Mouse (Mus musculus) CH12.LX (cell line): Measurements from ENCODE around the gene Magi2. TPM values are rescaled to one million over a fixed set of nuclear protein-coding genes. Genes with fewer than 3 reads are reported as not detected.

Source experiments
- DNase-seq: peaks from one replicate; pipeline ENCODE4 v3.0.0-alpha.2; 2013; ENCODE audit errors: extremely low read depth
- H3K27ac ChIP-seq: 2 replicates; pipeline ENCODE4 v1.5.1; 2012; ENCODE audit warnings: low read depth, mild to moderate bottlenecking, control low read depth, moderate library complexity; ENCODE audit not compliant: insufficient read depth
- H3K27me3 ChIP-seq: replicated peaks from 2 replicates; pipeline ENCODE3; 2012; ENCODE audit warnings: inconsistent platforms
- H3K36me3 ChIP-seq, 2 experiments: replicated peaks in 1 of 2; 2 replicates each; pipeline versions ENCODE3 to v1.6.1; 2012; ENCODE audit warnings: inconsistent platforms in 1 of 2, low read length in 1 of 2, mild to moderate bottlenecking in 1 of 2, mixed read lengths in 1 of 2, moderate library complexity in 1 of 2; ENCODE audit not compliant: control insufficient read depth in 1 of 2, insufficient read depth in 1 of 2
- H3K4me1 ChIP-seq, 2 experiments: 2 replicates each; pipeline ENCODE4 v1.6.1; 2012; ENCODE audit warnings: inconsistent platforms in 1 of 2, moderate library complexity in 1 of 2; ENCODE audit not compliant: insufficient read depth in 2 of 2, control insufficient read depth in 1 of 2
- H3K4me2 ChIP-seq: 2 replicates; pipeline ENCODE4 v1.6.1; 2012; ENCODE audit warnings: low read depth, mild to moderate bottlenecking, control low read depth; ENCODE audit not compliant: poor library complexity, insufficient read depth, severe bottlenecking
- H3K4me3 ChIP-seq, 3 experiments: fragments of 150-350 bp in 1 of 3; sonication (generic) in 1 of 3; replicated peaks in 1 of 3; 2 replicates each; pipeline versions ENCODE3 to v1.5.1; 2011 to 2012; ENCODE audit warnings: low read depth in 2 of 3, low read length in 2 of 3, mild to moderate bottlenecking in 2 of 3, moderate library complexity in 2 of 3, control low read depth in 1 of 3, improper control_type of control experiment in 1 of 3, inconsistent platforms in 1 of 3, mixed read lengths in 1 of 3; ENCODE audit not compliant: poor library complexity in 1 of 3
- H3K79me2 ChIP-seq: replicated peaks from 2 replicates; pipeline ENCODE4 v1.6.1; 2012; ENCODE audit warnings: mild to moderate bottlenecking, moderate library complexity; ENCODE audit not compliant: control insufficient read depth, poor library complexity, insufficient read depth, severe bottlenecking; ENCODE audit errors: extremely low read depth
- H3K9ac ChIP-seq: 2 replicates; pipeline ENCODE4 v1.6.1; 2012; ENCODE audit warnings: low read depth, mild to moderate bottlenecking, control low read depth, moderate library complexity; ENCODE audit not compliant: insufficient read depth
- H3K9me3 ChIP-seq: replicated peaks from 2 replicates; pipeline ENCODE3; 2012; ENCODE audit warnings: low read length, inconsistent platforms, mixed read lengths
- E2F4 ChIP-seq: IDR thresholded peaks from 2 replicates; pipeline ENCODE4 v1.6.1; 2011; ENCODE audit warnings: low read depth, low read length, improper control_type of control experiment; ENCODE audit not compliant: insufficient replicate concordance
- EP300 ChIP-seq: IDR thresholded peaks from 2 replicates; pipeline ENCODE4 v1.6.1; 2011; ENCODE audit warnings: low read length, improper control_type of control experiment
- HCFC1 ChIP-seq: IDR thresholded peaks from 2 replicates; pipeline ENCODE4 v1.6.1; 2012; ENCODE audit warnings: low read depth, mild to moderate bottlenecking, inconsistent platforms, low read length, improper control_type of control experiment
- JUND ChIP-seq: conservative IDR thresholded peaks from 2 replicates; pipeline ENCODE4 v1.6.1; 2011; ENCODE audit warnings: low read depth, low read length, improper control_type of control experiment
- KAT2A ChIP-seq: IDR thresholded peaks from 2 replicates; pipeline ENCODE4 v1.6.1; 2012; ENCODE audit warnings: low read length, improper control_type of control experiment, inconsistent platforms; ENCODE audit not compliant: insufficient replicate concordance
- MAX ChIP-seq: IDR thresholded peaks from 2 replicates; pipeline ENCODE4 v1.6.1; 2011; ENCODE audit warnings: low read length, improper control_type of control experiment
- MAZ ChIP-seq: IDR thresholded peaks from 2 replicates; pipeline ENCODE4 v1.6.1; 2012; ENCODE audit warnings: low read depth, mild to moderate bottlenecking, inconsistent platforms, low read length, improper control_type of control experiment, moderate library complexity
- MEF2A ChIP-seq: IDR thresholded peaks from 2 replicates; pipeline ENCODE4 v1.6.1; 2014; ENCODE audit warnings: low read depth, mild to moderate bottlenecking, inconsistent platforms, low read length, improper control_type of control experiment, borderline replicate concordance
- MXI1 ChIP-seq: IDR thresholded peaks from 2 replicates; pipeline ENCODE4 v1.6.1; 2011; ENCODE audit warnings: mild to moderate bottlenecking, low read depth, low read length, improper control_type of control experiment
- MYC ChIP-seq: IDR thresholded peaks from 2 replicates; pipeline ENCODE4 v1.6.1; 2011; ENCODE audit warnings: low read depth, mild to moderate bottlenecking, improper control_type of control experiment, low read length
- NRF1 ChIP-seq: IDR thresholded peaks from 2 replicates; pipeline ENCODE4 v1.6.1; 2014; ENCODE audit warnings: low read depth, mild to moderate bottlenecking, inconsistent platforms, low read length, improper control_type of control experiment, moderate library complexity
- POLR2A ChIP-seq: IDR thresholded peaks from 2 replicates; pipeline ENCODE4 v1.6.1; 2011; ENCODE audit warnings: low read depth, mild to moderate bottlenecking, improper control_type of control experiment, low read length
- RAD21 ChIP-seq: IDR thresholded peaks from 2 replicates; pipeline ENCODE4 v1.6.1; 2011; ENCODE audit warnings: low read depth, mild to moderate bottlenecking, low read length, improper control_type of control experiment, moderate library complexity
- RCOR1 ChIP-seq: conservative IDR thresholded peaks from 2 replicates; pipeline ENCODE4 v1.6.1; 2012; ENCODE audit warnings: low read depth, mild to moderate bottlenecking, inconsistent platforms, low read length, improper control_type of control experiment
- SIN3A ChIP-seq: IDR thresholded peaks from 2 replicates; pipeline ENCODE4 v1.6.1; 2012; ENCODE audit warnings: low read length, improper control_type of control experiment, inconsistent platforms
- SMC3 ChIP-seq: IDR thresholded peaks from 2 replicates; pipeline ENCODE4 v1.6.1; 2011; ENCODE audit warnings: low read depth, low read length, improper control_type of control experiment
- TBP ChIP-seq: conservative IDR thresholded peaks from 2 replicates; pipeline ENCODE4 v1.6.1; 2011; ENCODE audit warnings: low read depth, low read length, improper control_type of control experiment
- TCF12 ChIP-seq: IDR thresholded peaks from 2 replicates; pipeline ENCODE4 v1.6.1; 2014; ENCODE audit warnings: low read depth, mild to moderate bottlenecking, inconsistent platforms, low read length, improper control_type of control experiment
- UBTF ChIP-seq: IDR thresholded peaks from 2 replicates; pipeline ENCODE4 v1.6.1; 2012; ENCODE audit warnings: low read depth, mild to moderate bottlenecking, inconsistent platforms, low read length, improper control_type of control experiment, moderate library complexity
- USF2 ChIP-seq: conservative IDR thresholded peaks from 2 replicates; pipeline ENCODE4 v1.6.1; 2011; ENCODE audit warnings: low read depth, low read length, improper control_type of control experiment
- ZKSCAN1 ChIP-seq: IDR thresholded peaks from 2 replicates; pipeline ENCODE4 v1.6.1; 2012; ENCODE audit warnings: low read depth, inconsistent platforms, low read length, improper control_type of control experiment, borderline replicate concordance
- dilution Hi-C: fragments of 300-500 bp; cut with MboI; formaldehyde crosslinking; loops from 2 replicates; pipeline ENCODE4 v1.14.3; 2020; ENCODE audit warnings: low sequenced_read_pairs; ENCODE audit not compliant: extremely low pct_unique_long_range_greater_than_20kb, extremely low pct_ligation_motif_present
- in situ Hi-C: fragments of 300-500 bp; cut with MboI; formaldehyde crosslinking; loops from 3 replicates; pipeline ENCODE4 v1.14.3; 2019; ENCODE audit warnings: low sequenced_read_pairs, low pct_ligation_motif_present, low pct_unique_long_range_greater_than_20kb, mixed read lengths
- polyA plus RNA-seq: library from polyadenylated mRNA; unstranded; fragments of >175 nt; gene quantifications from 2 replicates; pipeline ENCODE4 v1.2.1, GENCODE M21; 2012; ENCODE audit warnings: low read depth; ENCODE audit not compliant: insufficient read length
- total RNA-seq, 2 experiments: library from RNA; depleted of rRNA; stranded (reverse); fragments of 300-350 nt in 1 of 2; fragments of >200 nt in 1 of 2; gene quantifications; 2 replicates each; pipeline ENCODE4 v1.2.3; 2012 to 2014

Gene Magi2
- total and polyA plus RNA-seq, 3 experiments: 0.37 to 0.63 (median 0.42) TPM

- no peaks in the 10 kb centered on the region for H3K9me3 ChIP-seq
- H3K27ac ChIP-seq: no peak overlapping the region
- H3K79me2 ChIP-seq: no peaks in the 10 kb centered on the region
- H3K4me2 ChIP-seq: no peak overlapping the region
- no peak overlapping the region for H3K9ac ChIP-seq
- no peaks in the 10 kb centered on the region for H3K4me1 ChIP-seq
- no peak overlapping the region for H3K4me3 ChIP-seq
- DNase-seq: no peak
- TF ChIP-seq TCF12: no peak
- no peak for TF ChIP-seq MYC
- in situ Hi-C loops (no loop called here), dilution Hi-C loops (no loop called here)
- H3K27me3 ChIP-seq: no peaks in the 10 kb centered on the region
- H3K36me3 ChIP-seq: no peaks in the 10 kb centered on the region
These were observed 1177.7 kb downstream of the Magi2 start for GRCm38 (mm10) chr5:20404533-20404932.

- Histone ChIP-seq H3K4me3 (no peak overlapping the region), H3K4me1 (no peaks in the 10 kb centered on the region), H3K4me2 (no peak overlapping the region), H3K79me2 (no peaks in the 10 kb centered on the region), H3K9ac (no peak overlapping the region), H3K36me3 (no peaks in the 10 kb centered on the region), H3K9me3 (no peaks in the 10 kb centered on the region), H3K27me3 (no peaks in the 10 kb centered on the region), H3K27ac (no peak overlapping the region)
- in situ Hi-C loops (no loop called here), dilution Hi-C loops (no loop called here)
- no peak for DNase-seq
- no peak for TF ChIP-seq RAD21
- TF ChIP-seq JUND: no peak
- no peak for TF ChIP-seq MXI1
- TF ChIP-seq NRF1: no peak
- no peak for TF ChIP-seq TBP
- TF ChIP-seq SMC3: no peak
- no peak for TF ChIP-seq EP300
- no peak for TF ChIP-seq POLR2A
- no peak for TF ChIP-seq USF2
- TF ChIP-seq MAZ: no peak
- TF ChIP-seq SIN3A: no peak
These were observed 1179.8 kb downstream of the Magi2 start for GRCm38 (mm10) chr5:20406626-20407025.

GRCm38 (mm10) chr5:20415320-20415719, 1188.5 kb downstream of the Magi2 start:
- Histone ChIP-seq H3K9ac (no peak overlapping the region), H3K27me3 (no peaks in the 10 kb centered on the region), H3K79me2 (no peaks in the 10 kb centered on the region), H3K9me3 (no peaks in the 10 kb centered on the region), H3K27ac (no peak overlapping the region), H3K4me3 (no peak overlapping the region), H3K36me3 (no peaks in the 10 kb centered on the region), H3K4me2 (no peak overlapping the region), H3K4me1 (no peaks in the 10 kb centered on the region)
- TF ChIP-seq ZKSCAN1 (no peak), RCOR1 (no peak), TBP (no peak), JUND (no peak), KAT2A (no peak), MEF2A (no peak), E2F4 (no peak), MAX (no peak), HCFC1 (no peak), UBTF (no peak)
- in situ Hi-C loops (no loop called here), dilution Hi-C loops (no loop called here)
- DNase-seq: no peak
